Mouse (Mus musculus) liver, adult 2 months (tissue): ENCODE measurements around the gene Ccin. TPM values are rescaled to one million over a fixed set of nuclear protein-coding genes. Genes with fewer than 3 reads are reported as not detected.

Experiments used
- DNase-seq: peaks from one replicate; pipeline ENCODE4 v3.0.0-alpha.2; 2011; ENCODE audit warnings: low read depth, low spot score; ENCODE audit errors: extremely low read depth
- H3K27ac ChIP-seq: fragments of 200-500 bp; replicated peaks from 2 replicates; pipeline ENCODE4 v1.5.1; 2012; ENCODE audit warnings: low read depth, mild to moderate bottlenecking, control low read depth, inconsistent platforms, low read length; ENCODE audit not compliant: insufficient read depth
- H3K27me3 ChIP-seq: fragments of 200-500 bp; 2 replicates; pipeline ENCODE4 v1.6.1; 2012; ENCODE audit warnings: mild to moderate bottlenecking, moderate library complexity, low read length, inconsistent platforms; ENCODE audit not compliant: control insufficient read depth, insufficient read depth
- H3K36me3 ChIP-seq: fragments of 200-500 bp; 2 replicates; pipeline ENCODE4 v1.6.1; 2012; ENCODE audit warnings: low read length, inconsistent platforms; ENCODE audit not compliant: control insufficient read depth, insufficient read depth
- H3K4me1 ChIP-seq: fragments of 200-500 bp; 2 replicates; pipeline ENCODE4 v1.6.1; 2011; ENCODE audit warnings: low read length; ENCODE audit not compliant: control insufficient read depth, insufficient read depth
- H3K4me3 ChIP-seq: fragments of 200-500 bp; 2 replicates; pipeline ENCODE4 v1.5.1; 2011; ENCODE audit warnings: low read depth, mild to moderate bottlenecking, control low read depth, low read length, moderate library complexity; ENCODE audit not compliant: insufficient read depth
- H3K79me2 ChIP-seq: fragments of 200-500 bp; 2 replicates; pipeline ENCODE4 v1.6.1; 2012; ENCODE audit warnings: inconsistent platforms, mild to moderate bottlenecking, low read length, moderate library complexity; ENCODE audit not compliant: control insufficient read depth, insufficient read depth
- H3K9ac ChIP-seq: fragments of 200-500 bp; 2 replicates; pipeline ENCODE4 v1.6.1; 2012; ENCODE audit warnings: low read depth, mild to moderate bottlenecking, control low read depth, inconsistent platforms, low read length
- CTCF ChIP-seq: fragments of 200-500 bp; IDR thresholded peaks from 2 replicates; pipeline ENCODE4 v1.5.1; 2011; ENCODE audit warnings: low read depth, low read length, control low read depth
- POLR2A ChIP-seq: fragments of 200-500 bp; IDR thresholded peaks from 2 replicates; pipeline ENCODE4 v1.6.1; 2011; ENCODE audit warnings: low read length, control low read depth; ENCODE audit not compliant: insufficient read depth; ENCODE audit errors: extremely low read depth
- WGBS: fragments of 180-500 bp; shearing (Covaris S2); methylation state at CpG from one replicate; pipeline ENCODE4 v1.1.7; 2018; 5-methylcytosine and 5-hydroxymethylcytosine counted together
- polyA plus RNA-seq: library from polyadenylated mRNA; depleted of rRNA; stranded (reverse); fragments of >200 nt; gene quantifications from 2 replicates; pipeline ENCODE4 v1.2.3, GENCODE M21; 2012
- total RNA-seq: library from RNA; depleted of rRNA; stranded (reverse); fragments of >200 nt; gene quantifications from 2 replicates; pipeline ENCODE4 v1.2.3, GENCODE M21; 2014

Gene Ccin
- total and polyA plus RNA-seq, 2 experiments, result not detected

GRCm38 (mm10) chr4:43964951-43965684 lies 18.2 kb upstream of the Ccin start:
- Histone ChIP-seq H3K79me2 (no peaks in the 10 kb centered on the region), H3K9ac (no peak overlapping the region), H3K4me3 (no peak overlapping the region), H3K4me1 (peaks cover 12% of the 10 kb centered on the region), H3K27me3 (no peaks in the 10 kb centered on the region), H3K36me3 (no peaks in the 10 kb centered on the region), H3K27ac (no peak overlapping the region)
- no peak for DNase-seq
- WGBS, result 25% methylated on average over 4 of the region's 4 CpGs
- TF ChIP-seq CTCF (no peak), POLR2A (no peak)

GRCm38 (mm10) chr4:43965856-43966535 lies 17.3 kb upstream of the Ccin start:
- no peak overlapping the region for H3K4me3 ChIP-seq
- no peak overlapping the region for H3K9ac ChIP-seq
- no peak for DNase-seq
- 89% methylated on average over 7 of the region's 7 CpGs for WGBS
- H3K27ac ChIP-seq, result no peak overlapping the region
- H3K4me1 ChIP-seq, result peaks cover 10% of the 10 kb centered on the region
- no peaks in the 10 kb centered on the region for H3K79me2 ChIP-seq
- no peaks in the 10 kb centered on the region for H3K36me3 ChIP-seq
- no peaks in the 10 kb centered on the region for H3K27me3 ChIP-seq
- no peak for TF ChIP-seq POLR2A
- TF ChIP-seq CTCF, result no peak

GRCm38 (mm10) chr4:43968650-43969049 lies 14.6 kb upstream of the Ccin start:
- DNase-seq, result no peak
- no peaks in the 10 kb centered on the region for H3K79me2 ChIP-seq
- no peak for TF ChIP-seq POLR2A
- no peak for TF ChIP-seq CTCF
- H3K27me3 ChIP-seq, result no peaks in the 10 kb centered on the region
- H3K4me3 ChIP-seq, result no peak overlapping the region
- H3K36me3 ChIP-seq, result no peaks in the 10 kb centered on the region
- no peak overlapping the region for H3K27ac ChIP-seq
- WGBS, result 84% methylated on average over 13 of the region's 13 CpGs
- H3K9ac ChIP-seq, result no peak overlapping the region
- H3K4me1 ChIP-seq, result peaks cover 13% of the 10 kb centered on the region

- H3K9ac ChIP-seq, result no peak overlapping the region
- WGBS, result 58% methylated on average over 4 of the region's 4 CpGs
Observed at GRCm38 (mm10) chr4:43969373-43969772, 13.9 kb upstream of the Ccin start.

GRCm38 (mm10) chr4:43970393-43971330 lies 12.6 kb upstream of the Ccin start:
- Histone ChIP-seq H3K79me2 (no peaks in the 10 kb centered on the region), H3K27ac (no peak overlapping the region)
- 94% methylated on average over 20 of the region's 20 CpGs for WGBS

More at GRCm38 (mm10) chr4:43969373-43969772, 13.9 kb upstream of the Ccin start:
- Histone ChIP-seq H3K27me3 (no peaks in the 10 kb centered on the region), H3K36me3 (no peaks in the 10 kb centered on the region), H3K4me1 (peaks cover 8% of the 10 kb centered on the region), H3K27ac (no peak overlapping the region), H3K4me3 (no peak overlapping the region), H3K79me2 (no peaks in the 10 kb centered on the region)
- DNase-seq, result no peak
- TF ChIP-seq CTCF (no peak), POLR2A (no peak)

More at GRCm38 (mm10) chr4:43970393-43971330, 12.6 kb upstream of the Ccin start:
- no peak overlapping the region for H3K4me3 ChIP-seq
- TF ChIP-seq POLR2A (no peak), CTCF (no peak)
- peaks cover 4% of the 10 kb centered on the region for H3K4me1 ChIP-seq
- H3K27me3 ChIP-seq, result no peaks in the 10 kb centered on the region
- DNase-seq, result no peak
- no peaks in the 10 kb centered on the region for H3K36me3 ChIP-seq
- H3K9ac ChIP-seq, result no peak overlapping the region
